Mouse (Mus musculus) left cerebral cortex, postnatal 25 days (tissue): Measurements from ENCODE around the gene Mta3. TPM values are rescaled to one million over a fixed set of nuclear protein-coding genes. Genes with fewer than 3 reads are reported as not detected.
A peak's percentile ranks its signal among the peaks of the same experiment; 100 is the strongest.
"Not testable (repeated sequence)": the region's sequence is repeated elsewhere in the genome, so short reads cannot be mapped to it uniquely, and the experiment has no call there.

Experiments used
- DNase-seq, 2 experiments: peaks; one replicate each; pipeline ENCODE4 v3.0.0; 2022; ENCODE audit warnings: low spot score in 2 of 2, mixed read lengths in 1 of 2
- intact Hi-C: fragments of 180-260 bp; cut with DNase I; formaldehyde crosslinking; loops from one replicate; pipeline ENCODE4 v1.15.1; 2025
- total RNA-seq, 2 experiments: library from RNA; stranded (reverse); gene quantifications; 2 replicates each; pipeline ENCODE4 v1.2.3; 2021

Mta3 gene
- total RNA-seq, 2 experiments from 2014 or later = 74.0 to 83.0 TPM

DNA sequence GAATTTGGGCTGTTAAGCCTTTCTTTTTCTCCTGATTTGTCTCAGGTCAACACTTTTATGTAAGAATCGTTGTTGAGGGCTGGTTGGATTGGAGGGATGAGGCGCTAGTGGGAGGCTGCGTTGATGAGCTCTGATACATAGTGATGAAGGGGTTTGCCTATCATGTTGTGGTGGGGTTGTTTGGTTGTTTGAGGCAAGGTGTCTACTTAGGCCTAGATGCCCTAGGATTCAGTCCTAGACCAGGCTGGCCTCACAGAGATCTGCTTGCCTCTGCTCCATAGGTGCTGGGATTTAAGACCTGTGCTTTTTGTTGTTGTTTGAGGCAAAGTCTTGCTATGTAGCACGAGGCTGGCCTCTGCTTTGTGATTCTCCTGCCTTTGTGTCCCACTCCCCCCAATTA, 1.4 kb downstream of the Mta3 start:
- no peak for DNase-seq
- intact Hi-C loops = no loop called here

DNA sequence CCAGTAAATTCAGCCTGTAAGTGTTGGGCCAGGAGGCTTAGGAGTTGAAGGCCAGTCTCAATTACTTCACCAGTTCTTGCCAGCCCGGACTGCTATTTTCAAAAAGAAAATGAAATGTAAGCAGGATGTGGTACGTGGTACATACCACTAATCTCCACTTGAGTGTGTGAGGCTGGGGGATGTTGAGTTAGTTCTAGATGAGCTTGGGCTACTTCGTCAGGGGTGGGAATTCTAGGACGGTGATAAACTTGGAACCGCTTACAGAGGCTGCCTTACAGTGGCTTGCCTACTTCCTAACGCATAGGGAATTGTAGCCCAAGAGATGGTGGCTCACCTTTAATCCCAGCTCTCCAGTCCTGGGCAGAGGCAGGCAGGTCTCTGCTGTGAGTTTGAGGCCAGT, 1.9 kb downstream of the Mta3 start:
- intact Hi-C loops = no loop called here
- DNase-seq = no peak

DNA sequence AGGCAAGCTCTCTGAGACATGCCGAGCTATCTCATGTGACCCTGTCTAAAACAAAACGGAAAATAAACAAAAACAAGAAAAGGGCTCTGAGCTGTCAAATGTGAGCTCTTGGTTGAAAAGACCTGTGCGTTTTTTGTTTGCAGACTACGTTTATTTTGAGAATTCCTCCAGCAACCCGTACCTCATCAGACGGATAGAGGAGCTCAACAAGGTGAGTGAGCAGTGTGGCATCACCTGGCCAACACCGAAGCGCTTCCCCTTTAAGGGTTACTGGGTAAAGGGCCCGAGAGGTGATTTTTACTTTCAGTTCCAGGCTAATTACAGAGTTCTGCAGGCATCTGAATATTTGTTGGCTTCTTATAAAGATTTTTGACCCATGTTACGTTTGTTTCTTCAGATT, 2.3 kb downstream of the Mta3 start:
- intact Hi-C loops = no loop called here
- DNase-seq = no peak

DNA sequence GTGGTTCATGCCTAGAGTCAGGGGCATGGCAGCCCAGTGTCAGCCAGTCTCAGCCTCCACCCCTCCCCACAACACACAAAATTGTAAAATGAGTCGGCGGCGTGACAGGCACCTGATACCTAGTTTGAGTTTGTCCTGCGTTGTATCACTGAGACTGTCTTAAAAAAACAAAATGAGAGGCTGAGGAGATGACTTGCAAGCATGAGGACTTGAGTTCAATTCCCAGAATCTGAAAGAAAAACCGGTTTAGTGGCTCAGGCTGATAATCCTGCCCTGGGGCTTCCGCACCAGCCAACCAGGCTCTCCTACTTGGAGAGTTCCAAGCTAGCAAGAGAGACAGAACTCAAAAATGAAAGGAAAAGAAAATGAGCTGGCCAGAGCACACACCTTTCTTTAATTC, 2.9 kb downstream of the Mta3 start:
- DNase-seq = no peak
- intact Hi-C loops = no loop called here

DNA sequence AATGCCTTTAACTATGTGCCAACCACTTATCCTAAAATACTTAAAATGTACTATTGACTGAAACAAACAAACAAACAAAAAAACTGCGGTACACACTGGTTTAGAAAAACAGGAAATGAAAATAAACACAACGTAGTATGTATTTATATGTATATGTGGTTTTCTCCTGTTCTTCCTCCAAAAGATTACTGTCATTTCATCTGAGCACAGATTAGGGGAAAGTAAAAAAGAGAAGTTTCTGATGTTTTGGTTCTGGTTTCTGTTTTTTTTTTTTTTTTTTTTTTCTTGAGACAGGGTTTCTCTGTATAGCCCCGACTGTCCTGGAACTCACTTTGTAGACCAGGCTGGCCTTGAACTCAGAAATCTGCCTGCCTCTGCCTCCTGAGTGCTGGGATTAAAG, 3.6 kb downstream of the Mta3 start:
- intact Hi-C loops, DNase-seq: not testable (repeated sequence)

DNA sequence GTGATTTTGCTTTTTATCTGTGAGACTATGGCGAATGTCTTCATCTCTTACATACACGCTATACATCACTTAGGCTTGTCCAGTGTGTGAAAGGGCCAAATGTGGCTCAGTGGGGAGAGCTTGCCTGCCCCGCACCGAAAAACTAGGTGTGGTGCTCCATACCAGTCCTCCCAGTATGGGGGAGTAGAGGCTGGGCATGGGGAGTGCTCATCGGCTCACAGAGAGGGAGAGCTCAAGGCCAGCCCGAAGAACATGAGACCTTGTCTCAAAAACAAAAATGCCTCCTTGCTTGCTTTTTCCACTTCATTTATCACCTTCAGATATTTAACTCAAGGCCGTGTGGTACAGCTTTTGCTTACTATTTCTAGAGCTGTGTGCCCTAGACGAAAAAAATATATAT, 4.7 kb downstream of the Mta3 start:
- intact Hi-C loops = no loop called here
- DNase-seq = no peak

DNA sequence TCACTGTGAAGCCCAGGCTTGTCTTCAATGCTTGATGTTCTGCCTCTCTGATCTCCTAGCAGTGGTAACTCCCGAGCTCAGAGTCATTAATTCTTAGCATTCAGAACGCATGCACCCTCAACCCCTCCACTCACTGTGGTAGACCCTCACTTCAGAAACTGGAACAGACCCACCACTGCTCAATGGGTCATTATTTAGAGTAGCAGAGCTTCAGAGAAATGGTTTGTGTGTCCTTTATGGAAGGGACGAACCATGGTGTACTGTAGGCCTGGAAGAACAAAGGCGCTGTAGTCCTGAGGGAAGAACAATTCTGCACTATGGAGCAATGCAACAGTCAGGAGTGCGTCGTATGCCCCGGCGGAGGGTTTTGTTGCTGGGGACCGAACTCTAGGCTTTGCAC, 6.4 kb downstream of the Mta3 start:
- no peak for DNase-seq
- intact Hi-C loops = no loop called here

DNA sequence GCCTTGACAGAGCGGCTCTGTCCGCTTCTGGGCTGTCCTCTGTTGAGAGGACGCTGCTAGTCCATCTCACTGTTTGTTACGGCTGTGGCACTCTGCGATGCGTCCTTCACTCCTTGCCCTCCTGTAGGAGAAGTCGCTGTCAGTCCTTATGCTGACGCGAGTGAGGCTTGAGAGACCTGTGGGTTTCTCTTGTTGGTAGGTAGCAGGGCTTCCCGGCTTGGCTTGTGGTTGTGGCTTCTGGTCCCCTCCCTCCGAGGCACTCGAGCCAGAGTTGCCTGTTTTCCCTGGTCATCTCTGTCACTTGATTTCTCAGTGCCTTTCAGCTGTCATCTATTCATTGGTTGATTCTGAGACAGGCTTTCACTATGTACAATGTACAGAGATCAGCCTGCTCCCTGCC, 14.5 kb downstream of the Mta3 start:
- no peak for DNase-seq
- intact Hi-C loops = no loop called here

DNA sequence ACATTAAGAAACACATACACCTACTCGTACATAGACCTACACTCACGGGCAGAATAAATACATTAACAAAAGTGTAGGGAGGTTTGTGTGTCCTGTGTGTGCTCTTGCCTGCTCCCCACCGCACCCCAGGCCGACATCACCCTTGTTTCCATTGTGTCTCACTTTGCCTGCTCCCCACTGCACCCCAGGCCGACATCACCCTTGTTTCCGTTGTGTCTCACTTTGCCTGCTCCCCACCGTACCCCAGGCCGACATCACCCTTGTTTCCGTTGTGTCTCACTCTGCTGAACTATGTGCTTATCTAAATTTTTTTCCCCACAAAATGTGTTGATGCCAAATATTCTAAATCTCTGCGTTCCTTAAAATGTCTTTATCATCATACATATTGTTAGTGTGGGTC, 15.2 kb downstream of the Mta3 start:
- intact Hi-C loops = no loop called here

DNA sequence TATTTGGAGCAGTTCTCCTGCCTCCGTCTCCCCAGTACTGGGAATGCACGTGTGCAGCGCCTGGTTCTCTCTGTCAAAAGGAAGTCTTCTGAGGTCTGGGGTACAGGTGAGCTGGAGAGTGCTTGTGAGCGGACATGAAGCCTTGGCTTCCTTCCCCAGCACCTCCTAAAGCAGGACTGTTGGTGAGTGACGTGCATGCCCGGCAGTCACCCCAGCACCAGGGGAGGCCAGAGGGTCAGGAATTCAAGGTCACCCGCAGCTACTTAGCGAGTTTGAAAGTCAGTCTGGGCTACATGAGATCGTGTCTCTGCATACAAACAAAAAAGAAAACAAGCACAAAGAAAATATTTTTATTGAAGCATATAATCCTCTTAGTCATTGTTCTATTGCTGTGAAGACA, 17.1 kb downstream of the Mta3 start:
- intact Hi-C loops = no loop called here
- DNase-seq = no peak

More for the DNA sequence above, 15.2 kb downstream of the Mta3 start:
- DNase-seq = no peak

DNA sequence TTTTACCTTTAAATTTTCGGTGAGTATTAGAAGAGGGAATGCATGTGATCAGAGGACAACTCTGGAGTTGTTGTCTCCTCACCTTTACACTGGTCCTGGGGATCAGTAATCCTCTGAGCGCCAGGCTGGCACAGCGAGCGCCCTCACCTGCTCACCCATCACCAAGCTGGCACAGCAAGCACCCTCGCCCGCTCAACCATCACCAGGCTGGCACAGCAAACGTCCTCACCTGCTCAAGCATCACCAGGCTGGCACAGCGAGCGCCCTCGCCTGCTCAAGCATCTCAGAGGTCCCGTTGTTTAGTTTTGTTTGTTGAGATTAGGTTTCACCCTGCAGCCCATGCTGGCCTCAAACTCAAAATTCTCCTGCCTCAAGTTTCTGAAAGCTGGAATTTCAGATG, 20.5 kb downstream of the Mta3 start:
- intact Hi-C loops = no loop called here

DNA sequence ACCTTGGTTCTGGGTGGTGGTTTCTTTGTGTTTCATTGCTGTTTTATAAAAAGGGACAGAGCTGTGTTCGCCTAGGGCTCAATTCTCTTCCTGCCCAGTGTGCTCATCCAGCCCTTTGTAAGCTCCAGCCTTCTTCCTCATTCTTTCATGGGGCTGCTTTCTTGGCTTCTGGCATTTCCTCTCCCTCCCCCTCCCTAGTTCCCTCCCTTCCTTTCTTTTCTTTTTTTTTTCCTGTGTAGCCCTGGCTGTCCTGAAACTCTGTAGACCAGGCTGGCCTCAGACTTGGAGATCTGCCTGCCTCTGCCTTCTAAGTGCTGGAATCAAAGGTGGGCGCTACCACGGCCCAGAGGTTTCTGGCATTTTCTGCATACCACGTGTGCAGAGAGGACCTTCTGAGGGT, 21.7 kb downstream of the Mta3 start:
- intact Hi-C loops = no loop called here
- DNase-seq = no peak

More for the DNA sequence above, 20.5 kb downstream of the Mta3 start:
- no peak for DNase-seq

DNA sequence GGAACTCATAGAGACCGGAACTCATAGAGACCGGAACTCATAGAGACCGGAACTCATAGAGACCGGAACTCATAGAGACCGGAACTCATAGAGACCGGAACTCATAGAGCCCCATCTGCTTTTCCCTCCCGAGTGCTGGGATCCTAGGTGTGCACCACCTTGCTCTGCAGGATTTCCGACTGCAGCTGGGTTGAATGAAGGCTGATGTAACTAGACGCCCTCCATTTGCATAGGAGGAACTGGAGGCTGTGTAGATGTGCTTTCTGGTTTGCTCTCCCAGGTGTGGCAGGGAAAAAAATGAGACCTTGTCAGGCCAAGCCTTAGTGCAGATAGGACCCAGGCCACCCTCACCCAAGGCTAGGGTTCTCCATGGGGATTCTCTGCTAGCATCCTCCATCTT, 23.1 kb downstream of the Mta3 start:
- intact Hi-C loops = no loop called here
- DNase-seq = no peak

DNA sequence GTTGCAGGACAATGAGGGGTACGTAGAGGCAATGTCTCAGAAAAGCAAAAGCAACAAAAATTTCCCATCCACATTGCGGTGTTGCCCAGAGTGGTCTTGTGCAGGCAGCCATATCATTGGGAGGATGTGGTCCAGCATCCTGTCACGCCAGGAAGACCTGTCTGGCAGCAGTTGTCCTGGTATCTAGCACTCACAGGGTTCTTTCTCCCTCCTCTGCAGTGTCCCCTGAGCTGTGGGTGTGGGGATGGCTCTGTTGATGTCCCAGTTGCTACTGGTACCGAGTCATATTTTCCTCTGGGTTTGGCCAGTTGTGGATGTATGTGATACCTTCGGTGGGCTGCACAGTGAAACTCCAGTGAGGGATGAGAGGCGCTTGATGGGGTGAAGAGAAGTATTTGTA, 24.2 kb downstream of the Mta3 start:
- DNase-seq = no peak
- intact Hi-C loops = loop anchor here (10.0 kb wide), 1 partner anchor 455 kb away; no protein-coding TSS in a partner anchor

DNA sequence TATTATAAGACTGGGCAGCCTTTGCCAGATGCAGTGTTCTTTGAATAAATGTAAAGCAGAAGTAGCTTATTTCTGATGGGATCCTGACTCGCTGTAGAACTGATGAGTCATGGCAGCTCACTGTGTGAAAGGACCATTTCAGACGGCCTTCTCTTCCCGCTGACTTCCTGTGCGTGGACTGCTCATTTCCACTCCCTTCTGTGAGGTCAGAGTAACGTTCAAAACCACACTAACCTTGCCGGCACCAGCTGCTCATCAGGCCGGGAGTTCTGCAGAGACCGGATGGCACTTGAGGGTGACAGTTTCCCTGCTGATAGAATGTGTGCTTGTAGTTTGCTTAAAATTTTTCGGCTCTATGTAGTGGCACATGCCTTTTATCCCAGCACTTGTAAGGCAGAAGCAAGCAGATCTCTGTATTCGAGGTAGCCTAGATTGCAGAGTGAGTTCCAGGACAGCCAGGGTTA, 26.2 kb downstream of the Mta3 start:
- DNase-seq = peak; percentile 44 to 79
- intact Hi-C loops = loop anchor here (2.0 to 10.0 kb wide), 2 partner anchors 99 to 457 kb away; no protein-coding TSS in a partner anchor

DNA sequence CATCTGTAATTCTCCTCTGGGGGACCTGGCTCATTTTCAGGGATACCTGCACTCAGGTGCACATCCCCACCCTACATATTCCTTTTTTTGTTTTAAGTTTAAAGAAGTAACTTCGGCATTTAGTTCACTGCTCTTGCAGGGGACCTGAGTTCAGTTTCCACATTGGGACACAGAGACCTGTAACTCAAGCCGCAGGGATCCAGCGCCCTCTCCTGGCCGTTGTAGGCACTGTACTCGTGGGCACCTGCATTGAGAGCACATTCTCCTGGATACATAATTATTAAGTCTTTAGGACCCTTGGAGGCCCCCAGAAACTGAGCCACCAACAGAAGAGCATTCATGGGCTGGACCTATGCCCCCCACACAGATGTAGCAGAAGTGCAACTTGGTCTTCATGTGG, 26.8 kb downstream of the Mta3 start:
- peak in 1 of 2 experiments; percentile 38 for DNase-seq
- intact Hi-C loops = loop anchor here (2.0 to 10.0 kb wide), 2 partner anchors 100 to 458 kb away; no protein-coding TSS in a partner anchor

DNA sequence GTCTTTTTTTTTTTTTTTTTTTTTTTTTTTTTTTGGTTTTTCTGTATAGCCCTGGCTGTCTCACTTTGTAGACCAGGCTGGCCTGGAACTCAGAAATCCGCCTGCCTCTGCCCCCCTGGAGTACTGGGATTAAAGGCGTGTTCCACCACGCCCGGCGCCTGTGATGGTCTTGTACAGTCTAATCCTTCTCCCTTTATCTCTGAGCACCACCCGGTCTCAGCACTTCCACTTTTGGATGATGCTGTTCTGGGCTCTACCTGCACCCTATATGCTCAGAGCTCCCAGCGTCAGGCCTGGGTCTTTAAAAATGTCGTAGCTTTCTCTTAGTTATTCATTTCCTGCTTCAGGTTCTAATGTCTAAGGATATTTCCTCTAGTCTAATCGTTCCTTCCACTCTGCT, 30.7 kb downstream of the Mta3 start:
- intact Hi-C loops = loop anchor here (10.0 kb wide), 1 partner anchor 462 kb away; no protein-coding TSS in a partner anchor
- DNase-seq = no peak

DNA sequence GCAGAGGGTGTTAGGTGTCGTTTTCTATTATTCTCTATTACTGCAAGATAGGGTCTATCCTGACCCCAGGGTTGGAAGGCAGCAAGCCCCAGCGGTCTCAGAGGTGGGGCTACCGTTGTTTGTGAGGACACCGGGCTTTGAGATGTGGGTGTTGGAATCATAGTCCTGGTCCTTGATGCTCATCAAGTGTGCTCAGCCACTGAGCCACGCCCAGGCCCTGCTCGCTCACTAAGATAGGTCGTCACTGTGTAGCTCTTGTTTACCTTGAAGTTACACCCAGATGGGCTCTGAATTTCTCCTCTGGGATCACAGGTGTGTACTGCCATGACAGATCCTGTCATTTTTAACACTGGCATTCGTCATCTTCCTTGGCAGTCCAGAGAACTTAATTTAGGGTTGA, 31.8 kb downstream of the Mta3 start:
- no peak for DNase-seq
- intact Hi-C loops = loop anchor here (10.0 kb wide), 1 partner anchor 463 kb away; no protein-coding TSS in a partner anchor

DNA sequence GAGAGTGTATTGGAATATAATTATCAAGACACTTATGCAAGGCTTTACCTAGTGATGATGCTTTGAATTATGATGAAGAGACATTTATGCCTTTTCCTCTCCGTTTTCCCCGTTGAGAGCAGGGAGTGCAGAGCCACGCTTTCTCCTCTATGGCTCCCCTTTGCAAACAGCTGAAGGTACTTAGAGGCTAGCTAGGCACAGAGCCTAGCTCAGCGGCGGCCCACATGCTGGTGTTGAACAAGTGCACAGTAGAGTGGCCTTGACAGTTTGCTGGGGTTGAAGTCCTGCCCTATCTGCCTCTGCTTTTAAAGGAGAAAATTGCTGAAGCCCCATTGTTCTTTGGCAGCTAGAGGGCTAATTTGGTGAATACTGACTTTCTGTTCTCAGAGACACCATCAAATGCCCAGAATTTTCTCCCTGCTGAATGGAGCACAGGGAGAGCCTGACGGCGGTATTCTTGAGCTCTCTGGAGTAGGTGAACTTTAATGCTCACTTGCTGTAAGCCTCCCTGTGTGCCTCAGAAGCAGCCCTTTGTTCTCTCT, 34.2 kb downstream of the Mta3 start:
- no peak for DNase-seq
- intact Hi-C loops = no loop called here

DNA sequence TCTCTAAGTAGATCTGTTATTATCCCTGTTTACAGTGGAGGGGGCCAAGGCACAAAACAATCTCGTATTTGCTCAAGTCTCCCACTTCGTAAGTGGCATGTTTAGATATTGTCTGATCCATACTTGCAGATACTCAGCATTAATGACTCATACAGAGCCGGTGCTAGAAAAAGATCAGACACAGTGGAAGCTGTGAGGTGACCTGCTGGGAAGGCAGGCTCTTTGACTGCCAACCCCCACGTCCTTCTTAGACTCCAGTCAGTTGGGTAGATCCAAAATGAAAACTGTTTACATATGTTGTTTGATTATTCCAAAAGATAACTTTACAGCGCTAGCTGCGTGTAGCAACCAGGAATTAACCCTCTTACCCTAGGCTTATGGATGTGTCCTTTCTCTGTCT, 35.3 kb downstream of the Mta3 start:
- intact Hi-C loops = no loop called here
- no peak for DNase-seq

DNA sequence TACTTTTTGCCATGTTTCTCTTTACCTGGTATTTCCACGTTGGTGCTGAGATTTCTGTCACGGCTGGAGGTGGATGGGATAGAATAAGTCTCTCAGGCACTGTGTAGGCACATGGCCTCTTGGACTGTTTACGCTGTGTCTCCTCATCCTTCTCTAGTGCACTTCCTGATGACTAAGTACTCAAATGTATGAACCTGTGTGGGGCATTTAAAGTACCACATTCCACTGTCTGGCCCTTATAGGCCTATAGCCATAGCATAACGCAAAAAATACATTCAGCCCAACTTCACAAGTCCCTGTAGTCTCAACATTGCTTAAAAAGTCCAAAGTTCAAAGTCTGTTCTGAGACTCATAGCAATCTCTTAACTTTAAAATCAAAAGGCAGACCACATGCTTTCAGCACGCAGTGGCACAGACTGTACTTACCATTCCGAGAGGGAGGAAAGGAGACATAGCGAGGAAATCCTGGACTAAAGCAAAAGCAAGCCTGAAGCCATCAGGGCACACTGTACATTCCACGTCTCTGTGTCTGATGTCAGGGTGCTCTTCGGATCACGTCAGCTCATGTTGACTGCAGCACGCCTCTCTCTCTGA, 38.4 kb downstream of the Mta3 start:
- no peak for DNase-seq
- intact Hi-C loops = no loop called here
